Mouse (Mus musculus): Measurements from ENCODE around the gene Dnajc4.

DNA sequence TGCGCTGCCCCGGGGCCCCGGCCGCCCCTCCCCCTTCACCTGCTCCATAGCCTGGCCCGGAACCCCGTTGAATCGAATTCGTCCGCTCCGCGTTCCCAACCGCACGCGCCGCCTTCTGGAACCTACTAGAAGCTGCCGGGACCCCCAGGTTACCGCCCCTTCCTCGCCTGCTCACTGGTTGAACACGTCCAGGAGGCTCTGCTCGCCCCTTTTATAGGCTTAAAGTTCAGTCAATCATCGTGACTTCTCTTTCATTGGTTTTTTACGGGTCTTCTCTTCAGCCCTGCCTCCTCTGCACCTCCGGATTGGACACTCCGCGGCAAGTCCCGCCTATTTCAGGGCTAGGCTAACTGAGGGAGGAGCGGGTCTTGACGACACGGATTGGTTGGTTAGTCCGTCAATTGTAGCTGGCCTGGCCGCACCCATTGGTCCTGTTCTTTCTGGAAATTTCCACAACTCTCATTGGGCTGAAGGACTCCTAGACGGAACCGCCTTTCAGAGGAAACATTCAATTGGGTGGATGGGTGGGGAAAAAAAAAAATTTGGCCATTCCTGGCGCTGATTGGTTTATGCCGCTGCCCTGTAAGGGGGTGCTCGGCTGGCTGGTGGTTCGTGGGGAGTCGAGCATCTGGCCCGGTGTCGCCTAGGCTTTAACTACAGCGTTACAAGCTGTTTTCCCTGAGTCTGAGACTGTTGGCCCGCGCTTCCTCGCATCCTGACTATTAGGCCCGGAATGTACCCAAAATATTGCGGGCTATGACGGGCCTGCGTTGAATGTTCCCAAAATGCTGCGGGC, 47.7 kb upstream of the Dnajc4 start, which contains the start of gene Stip1:
- TF ChIP-seq CTCF (IDR thresholded peaks at IDR 0.05; ENCODE audit: low read depth) (peak; percentile 47), EP300 (IDR thresholded peaks at IDR 0.05; ENCODE audit: low read depth) (peak; percentile 70)

Measured in heart, postnatal 0 days (tissue).